Mouse (Mus musculus): Measurements from ENCODE around the gene Cdc5l.

DNA sequence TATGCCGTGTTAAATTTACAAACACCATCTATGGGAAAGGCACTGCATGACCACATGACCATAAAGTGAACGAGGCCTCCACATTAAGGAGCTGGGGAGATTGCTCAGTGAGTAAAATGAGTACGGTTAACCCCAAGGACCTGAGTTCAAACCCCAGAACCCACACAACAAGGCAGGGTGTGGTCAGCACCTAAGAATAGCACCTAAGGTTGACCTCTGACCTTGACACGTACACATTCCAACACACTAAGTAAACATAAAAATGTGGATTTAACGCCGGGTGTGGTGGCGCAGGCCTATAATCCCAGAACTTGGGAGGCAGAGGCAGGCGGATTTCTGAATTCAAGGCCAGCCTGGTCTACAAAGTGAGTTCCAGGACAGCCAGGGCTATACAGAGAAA lies 16.0 kb upstream of the Cdc5l start:
- TF ChIP-seq CTCF (conservative IDR thresholded peaks at IDR 0.05; ENCODE audit: low read length): no peak
- TF ChIP-seq POU5F1 (IDR thresholded peaks at IDR 0.05; ENCODE audit: borderline replicate concordance, low read length): no peak

Measured in E14TG2a.4 (cell line).